Comparison of ENCODE assay signal across 8 mouse cellular contexts in genomic region chr4:49596846-49597182, GRCm38 (mm10). TPM values are rescaled to one million over a fixed set of nuclear protein-coding genes. Genes with fewer than 3 reads are reported as not detected.
DNase-seq lines count a peak whose midpoint lies in the region; ATAC-seq and TF ChIP-seq lines count a peak whose summit lies in the region.

No protein-coding gene starts in this region.

- H3K4me3 ChIP-seq in lung, embryonic 16.5 days (ENCODE audit: low read length): peak overlapping the region; percentile 81
- H3K4me3 ChIP-seq in forebrain, postnatal 0 days (ENCODE audit: low read depth, low read length): peak overlapping the region; percentile 83
- peak overlapping the region; percentile 73 for H3K4me3 ChIP-seq in liver, postnatal 0 days (ENCODE audit: low read depth, low read length)

- H3K4me2 ChIP-seq in lung, embryonic 16.5 days (ENCODE audit: low read depth, low read length): peak overlapping the region; percentile 90
- peak overlapping the region; percentile 80 for H3K4me2 ChIP-seq in forebrain, postnatal 0 days (ENCODE audit: low read depth)
- peak overlapping the region; percentile 94 for H3K4me2 ChIP-seq in liver, postnatal 0 days (ENCODE audit: low read depth, low read length)

- no peaks in the 10 kb centered on the region for H3K9me3 ChIP-seq in lung, embryonic 16.5 days (ENCODE audit: control insufficient read depth, low read length)
- H3K9me3 ChIP-seq in forebrain, postnatal 0 days (ENCODE audit: low read length): no peaks in the 10 kb centered on the region
- H3K9me3 ChIP-seq in liver, postnatal 0 days (ENCODE audit: low read length): no peaks in the 10 kb centered on the region

- no peaks in the 10 kb centered on the region for H3K36me3 ChIP-seq in lung, embryonic 16.5 days (ENCODE audit: control insufficient read depth, insufficient read depth, low read length)
- no peaks in the 10 kb centered on the region for H3K36me3 ChIP-seq in forebrain, postnatal 0 days (ENCODE audit: insufficient read depth)
- no peaks in the 10 kb centered on the region for H3K36me3 ChIP-seq in liver, postnatal 0 days (replicated peaks; ENCODE audit: insufficient read depth, low read length)

- H3K4me1 ChIP-seq in lung, embryonic 16.5 days (replicated peaks; ENCODE audit: control insufficient read depth, insufficient read depth, low read length): no peaks in the 10 kb centered on the region; the same call in 1 of the 2 replicates
- no peaks in the 10 kb centered on the region for H3K4me1 ChIP-seq in forebrain, postnatal 0 days (ENCODE audit: insufficient read depth)
- H3K4me1 ChIP-seq in liver, postnatal 0 days (ENCODE audit: insufficient read depth): peaks cover 3% of the 10 kb centered on the region; the same call in 1 of the 2 replicates

- 2% methylated on average over 20 of the region's 20 CpGs for WGBS in lung, embryonic 16.5 days
- WGBS in forebrain, postnatal 0 days: 2% methylated on average over 20 of the region's 20 CpGs
- WGBS in liver, postnatal 0 days (ENCODE audit: insufficient replicate concordance): 2% methylated on average over 20 of the region's 20 CpGs

- H3K27me3 ChIP-seq in lung, embryonic 16.5 days (ENCODE audit: control insufficient read depth, insufficient read depth, low read depth, low read length): no peaks in the 10 kb centered on the region
- H3K27me3 ChIP-seq in forebrain, postnatal 0 days (ENCODE audit: insufficient read depth, low read length): no peaks in the 10 kb centered on the region
- no peaks in the 10 kb centered on the region; the same call in 1 of the 2 replicates for H3K27me3 ChIP-seq in liver, postnatal 0 days (ENCODE audit: insufficient read depth, low read length)

- DNase-seq in cerebellum, adult 9-11 months: no peak
- DNase-seq in lung, postnatal 25 days (ENCODE audit: low spot score): no peak
- DNase-seq in forebrain, postnatal 0 days: peak; percentile 50
- DNase-seq in liver, postnatal 0 days: no peak
- no peak for DNase-seq in gastrocnemius, adult 18-20 months (ENCODE audit: low spot score)
- DNase-seq in adrenal gland, adult 2 months: no peak

- TF ChIP-seq EP300 in liver, postnatal 0 days (IDR thresholded peaks at IDR 0.05; ENCODE audit: low read depth): no peak

- ATAC-seq in cerebellum, adult (ENCODE audit: insufficient number of reproducible peaks, low FRiP score, low TSS enrichment): peak; percentile 43
- ATAC-seq in lung, embryonic 16.5 days (ENCODE audit: low read depth): no peak
- ATAC-seq in forebrain, postnatal 0 days: no peak; the same call in none of the 2 replicates
- ATAC-seq in liver, postnatal 0 days: peak; percentile 70

- H3K27ac ChIP-seq in lung, embryonic 16.5 days (ENCODE audit: low read length): peak overlapping the region; percentile 87
- H3K27ac ChIP-seq in forebrain, postnatal 0 days (ENCODE audit: low read depth, low read length): peak overlapping the region; percentile 91
- 0 out of 2 replicates have a peak overlapping the region, but pooled peaks have one; percentile 48 for H3K27ac ChIP-seq in liver, postnatal 0 days (ENCODE audit: low read depth)

- no peak for TF ChIP-seq CTCF in forebrain, postnatal 0 days (IDR thresholded peaks at IDR 0.05; ENCODE audit: low read depth)
- no peak for TF ChIP-seq CTCF in liver, postnatal 0 days (IDR thresholded peaks at IDR 0.05; ENCODE audit: low read depth)

- peak overlapping the region; percentile 85 for H3K9ac ChIP-seq in lung, embryonic 16.5 days (ENCODE audit: low read length)
- H3K9ac ChIP-seq in forebrain, postnatal 0 days: peak overlapping the region; percentile 89
- peak overlapping the region; percentile 74 for H3K9ac ChIP-seq in liver, postnatal 0 days (replicated peaks)

RNA-seq across cellular contexts. Expression of gene Tmem246, which starts 0.9 kb away (rescaled TPM):
- 25.9 and 27.6 TPM in 2 replicates for polyA plus RNA-seq in lung, embryonic 16.5 days (2015; fragmentation: Nextera tagmentation; extraction: Ambion mirVana)
- 93.2 and 98.3 TPM in 2 replicates for total RNA-seq in forebrain, postnatal 0 days (2014; rRNA removed)
- 101 and 119 TPM in 2 replicates for polyA plus RNA-seq in forebrain, postnatal 0 days (2015; fragmentation: Nextera tagmentation; extraction: Ambion mirVana)
- polyA plus RNA-seq in liver, postnatal 0 days (2015; fragmentation: Nextera tagmentation; extraction: Ambion mirVana): 3.3 and 3.9 TPM in 2 replicates
- 10 to 100 TPM; 26.1 to 29.1 TPM for total RNA-seq in gastrocnemius, adult 18-20 months (2021)
- total RNA-seq in adrenal gland, adult 2 months (2021): 10 to 100 TPM in 1 of 2 experiments, 1 to 10 TPM in 1; 9.7 to 14.4 TPM
- polyA plus RNA-seq in adrenal gland, adult 2 months (2012; rRNA removed): 12.8 and 17.0 TPM in 2 replicates

RNA-seq across cellular contexts. Expression of gene Rnf20, which starts 35.0 kb away (rescaled TPM):
- 38.1 and 41.2 TPM in 2 replicates for polyA plus RNA-seq in lung, embryonic 16.5 days (2015; fragmentation: Nextera tagmentation; extraction: Ambion mirVana)
- 76.9 and 79.1 TPM in 2 replicates for total RNA-seq in forebrain, postnatal 0 days (2014; rRNA removed)
- 35.6 and 44.1 TPM in 2 replicates for polyA plus RNA-seq in forebrain, postnatal 0 days (2015; fragmentation: Nextera tagmentation; extraction: Ambion mirVana)
- polyA plus RNA-seq in liver, postnatal 0 days (2015; fragmentation: Nextera tagmentation; extraction: Ambion mirVana): 9.4 and 11.8 TPM in 2 replicates
- 10 to 100 TPM; 25.9 to 28.0 TPM for total RNA-seq in gastrocnemius, adult 18-20 months (2021)
- total RNA-seq in adrenal gland, adult 2 months (2021): 10 to 100 TPM; 46.8 to 54.3 TPM
- 22.2 and 24.1 TPM in 2 replicates for polyA plus RNA-seq in adrenal gland, adult 2 months (2012; rRNA removed)

RNA-seq across cellular contexts. Expression of gene Aldob, which starts 47.5 kb away (rescaled TPM):
- polyA plus RNA-seq in lung, embryonic 16.5 days (2015; fragmentation: Nextera tagmentation; extraction: Ambion mirVana): 0.53 and 6.3 TPM in 2 replicates
- 0.46 and 0.57 TPM in 2 replicates for total RNA-seq in forebrain, postnatal 0 days (2014; rRNA removed)
- 0.27 and 0.39 TPM in 2 replicates for polyA plus RNA-seq in forebrain, postnatal 0 days (2015; fragmentation: Nextera tagmentation; extraction: Ambion mirVana)
- polyA plus RNA-seq in liver, postnatal 0 days (2015; fragmentation: Nextera tagmentation; extraction: Ambion mirVana): 2,616 and 2,625 TPM in 2 replicates
- total RNA-seq in gastrocnemius, adult 18-20 months (2021): 1 to 10 TPM in 1 of 2 experiments, under 1 TPM in 1; 0.62 to 1.4 TPM
- total RNA-seq in adrenal gland, adult 2 months (2021): 1 to 10 TPM in 1 of 2 experiments, under 1 TPM in 1; 0.79 to 6.5 TPM
- 1.3 TPM in 1 of 2 replicates, not detected in the other for polyA plus RNA-seq in adrenal gland, adult 2 months (2012; rRNA removed)

Comparison
In these comparisons a context has a peak if more than half of its experiments do, and no peak if none do; other contexts are left out.
1. ATAC-seq: peak in cerebellum, adult (single experiment) and liver, postnatal 0 days (single experiment); none in lung, embryonic 16.5 days (single experiment) and forebrain, postnatal 0 days (single experiment).
2. RNA of gene Aldob, which starts 47.5 kb away (polyA plus RNA-seq): 2,616 to 2,625 TPM in liver, postnatal 0 days; 1.3 TPM in adrenal gland, adult 2 months, 0.53 to 6.3 TPM in lung, embryonic 16.5 days and 0.27 to 0.39 TPM in forebrain, postnatal 0 days; every median in the first group is over 100 times any median in the second.
3. Peak in every context shown above with its lines, with median percentiles within 50 percentile points of each other: H3K27ac ChIP-seq, H3K4me2 ChIP-seq, H3K4me3 ChIP-seq and H3K9ac ChIP-seq.